ENCODE assay signal across 8 mouse cellular contexts in the genomic region with DNA sequence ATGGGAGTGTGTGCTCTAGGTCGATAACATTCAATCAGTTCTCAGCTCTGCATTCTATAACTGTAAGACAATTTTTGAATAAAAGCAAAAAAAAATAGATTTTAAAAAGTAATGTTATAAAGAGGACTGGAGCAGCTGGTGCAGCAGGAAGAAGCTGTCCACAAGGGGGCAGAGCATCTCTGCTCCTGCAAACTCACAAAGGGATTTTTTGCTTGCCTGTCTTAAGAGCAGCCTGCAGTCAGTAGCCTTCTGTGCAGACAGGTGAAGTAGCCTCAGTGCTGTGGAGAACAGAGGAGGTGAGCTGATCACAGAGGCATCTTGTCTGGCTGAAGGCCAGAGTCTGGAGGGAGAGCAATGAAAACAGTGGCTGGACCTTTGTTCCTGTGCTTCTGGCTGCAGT.
DNase-seq lines count a peak whose midpoint lies in the region; ATAC-seq and TF ChIP-seq lines count a peak whose summit lies in the region.
"Not testable (repeated sequence)": the region's sequence is repeated elsewhere in the genome, so short reads cannot be mapped to it uniquely, and the experiment has no call there.

No protein-coding gene starts in this region.

- H3K9me3 ChIP-seq in CH12.LX (replicated peaks; ENCODE audit: low read length); forebrain, embryonic 13.5 days (replicated peaks); hindbrain, embryonic 10.5 days; stomach, embryonic 14.5 days (ENCODE audit: control insufficient read depth, low read depth, low read length): not testable (repeated sequence)

- dilution Hi-C loops in CH12.LX (cut with MboI; ENCODE audit: extremely low pct_ligation_motif_present, extremely low pct_unique_long_range_greater_than_20kb, low sequenced_read_pairs) = not testable (repeated sequence)

- 62% methylated on average over 1 of the region's 1 CpGs for WGBS in forebrain, embryonic 13.5 days
- WGBS in hindbrain, embryonic 10.5 days = 67% methylated on average over 1 of the region's 1 CpGs
- WGBS in liver, adult 2 months = 53% methylated on average over 1 of the region's 1 CpGs
- 50% methylated on average over 1 of the region's 1 CpGs for WGBS in stomach, embryonic 14.5 days

- peak; percentile 17 for TF ChIP-seq RAD21 in CH12.LX (IDR thresholded peaks at IDR 0.05; ENCODE audit: low read depth, low read length)

- not testable (repeated sequence) for H3K36me3 ChIP-seq in CH12.LX (replicated peaks in 1 of 2; ENCODE audit: control insufficient read depth in 1 of 2, insufficient read depth in 1 of 2, low read length in 1 of 2); forebrain, embryonic 13.5 days (ENCODE audit: poor library complexity, severe bottlenecking); hindbrain, embryonic 10.5 days; liver, adult 2 months (ENCODE audit: control insufficient read depth, insufficient read depth, low read length); stomach, embryonic 14.5 days (ENCODE audit: control insufficient read depth, insufficient read depth, low read length)

- TF ChIP-seq EP300 in CH12.LX (IDR thresholded peaks at IDR 0.05; ENCODE audit: low read length) = not testable (repeated sequence)

- H3K4me3 ChIP-seq in CH12.LX (replicated peaks in 1 of 3; ENCODE audit: low read depth in 2 of 3, low read length in 2 of 3, poor library complexity in 1 of 3); bone marrow macrophage, adult 2 months (ENCODE audit: insufficient read depth, low read length); forebrain, embryonic 13.5 days; hindbrain, embryonic 10.5 days; liver, adult 2 months (ENCODE audit: insufficient read depth, low read depth, low read length); stomach, embryonic 14.5 days (ENCODE audit: low read depth, low read length): not testable (repeated sequence)

- not testable (repeated sequence) for H3K9ac ChIP-seq in CH12.LX (ENCODE audit: insufficient read depth, low read depth); forebrain, embryonic 13.5 days; liver, adult 2 months (ENCODE audit: low read depth, low read length); stomach, embryonic 14.5 days (replicated peaks; ENCODE audit: low read depth, low read length)

- in situ Hi-C loops in CH12.LX (cut with MboI; ENCODE audit: low pct_ligation_motif_present, low pct_unique_long_range_greater_than_20kb, low sequenced_read_pairs) = not testable (repeated sequence)

- DNase-seq in CH12.LX (ENCODE audit: extremely low read depth) = peak; percentile 37
- peak; percentile 34 for DNase-seq in hindbrain, embryonic 10.5 days (ENCODE audit: low spot score)
- DNase-seq in layer of hippocampus, adult 11-12 months (ENCODE audit: low spot score) = peak; percentile 60
- peak; percentile 5 for DNase-seq in liver, adult 2 months (ENCODE audit: extremely low read depth, low read depth, low spot score)
- peak; percentile 29 for DNase-seq in neural tube, embryonic 10.5 days (ENCODE audit: extremely low spot score, low spot score)

- H3K4me2 ChIP-seq in CH12.LX (ENCODE audit: insufficient read depth, low read depth, poor library complexity, severe bottlenecking); forebrain, embryonic 13.5 days; stomach, embryonic 14.5 days (replicated peaks; ENCODE audit: low read depth, low read length): not testable (repeated sequence)

- H3K27me3 ChIP-seq in CH12.LX (replicated peaks); forebrain, embryonic 13.5 days; hindbrain, embryonic 10.5 days (ENCODE audit: insufficient read depth, poor library complexity, severe bottlenecking); liver, adult 2 months (ENCODE audit: control insufficient read depth, insufficient read depth, low read length); stomach, embryonic 14.5 days (ENCODE audit: control insufficient read depth, insufficient read depth, low read length): not testable (repeated sequence)

- ATAC-seq in forebrain, embryonic 13.5 days = peak; percentile 74
- peak; percentile 37; the same call in 1 of the 2 replicates for ATAC-seq in stomach, embryonic 14.5 days (ENCODE audit: insufficient number of reproducible peaks, insufficient read depth, low FRiP score, low read depth)

- TF ChIP-seq POLR2A in CH12.LX (IDR thresholded peaks at IDR 0.05; ENCODE audit: low read depth, low read length); bone marrow macrophage, adult 2 months (IDR thresholded peaks at IDR 0.05; ENCODE audit: borderline replicate concordance, low read depth, low read length); liver, adult 2 months (IDR thresholded peaks at IDR 0.05; ENCODE audit: extremely low read depth, insufficient read depth, low read length): not testable (repeated sequence)

- H3K4me1 ChIP-seq in CH12.LX (ENCODE audit: control insufficient read depth in 1 of 2, insufficient read depth in 2 of 2); bone marrow macrophage, adult 2 months (ENCODE audit: control insufficient read depth, insufficient read depth, low read length); forebrain, embryonic 13.5 days; hindbrain, embryonic 10.5 days (replicated peaks); liver, adult 2 months (ENCODE audit: control insufficient read depth, insufficient read depth, low read length); stomach, embryonic 14.5 days (ENCODE audit: control insufficient read depth, insufficient read depth, low read length): not testable (repeated sequence)

- peak; percentile 38 to 66; a peak in 3 of 4 replicates for TF ChIP-seq CTCF in CH12.LX (conservative IDR thresholded peaks at IDR 0.05 in 1 of 2, IDR thresholded peaks at IDR 0.05 in 1 of 2; ENCODE audit: low read depth in 2 of 2, low read length in 2 of 2)
- TF ChIP-seq CTCF in bone marrow macrophage, adult 2 months (IDR thresholded peaks at IDR 0.05; ENCODE audit: low read depth, low read length) = peak; percentile 30; the same call in 1 of the 2 replicates
- TF ChIP-seq CTCF in liver, adult 2 months (IDR thresholded peaks at IDR 0.05; ENCODE audit: low read depth, low read length) = peak; percentile 31; the same call in 1 of the 2 replicates

- H3K79me2 ChIP-seq in CH12.LX (replicated peaks; ENCODE audit: control insufficient read depth, extremely low read depth, insufficient read depth, poor library complexity, severe bottlenecking); liver, adult 2 months (ENCODE audit: control insufficient read depth, insufficient read depth, low read length): not testable (repeated sequence)

- not testable (repeated sequence) for H3K27ac ChIP-seq in CH12.LX (ENCODE audit: insufficient read depth, low read depth); bone marrow macrophage, adult 2 months (ENCODE audit: insufficient read depth, low read depth, low read length); forebrain, embryonic 13.5 days; hindbrain, embryonic 10.5 days; liver, adult 2 months (replicated peaks; ENCODE audit: insufficient read depth, low read depth, low read length); stomach, embryonic 14.5 days (ENCODE audit: low read length)

TF ChIP-seq in CH12.LX, 34 proteins besides CTCF, POLR2A, EP300 and RAD21:
- peak; percentile 57 for TF ChIP-seq SMC3 (IDR thresholded peaks at IDR 0.05; ENCODE audit: low read depth, low read length)
TF ChIP-seq in CH12.LX: peak in this region for 1; not testable (repeated sequence) for 33.

Comparison
In these comparisons a context has a peak if more than half of its experiments do, and no peak if none do; other contexts are left out.
1. DNase-seq: peak in every context shown above with its lines; median percentile 60 in layer of hippocampus, adult 11-12 months; 37 in CH12.LX; 34 in hindbrain, embryonic 10.5 days; 29 in neural tube, embryonic 10.5 days; 5 in liver, adult 2 months.